Mouse (Mus musculus): ENCODE results near the gene Mapkap1. TPM values are rescaled to one million over a fixed set of nuclear protein-coding genes. Genes with fewer than 3 reads are reported as not detected.

Gene Mapkap1
- polyA plus RNA-seq, 2 experiments = 61.1 to 110 TPM

DNA sequence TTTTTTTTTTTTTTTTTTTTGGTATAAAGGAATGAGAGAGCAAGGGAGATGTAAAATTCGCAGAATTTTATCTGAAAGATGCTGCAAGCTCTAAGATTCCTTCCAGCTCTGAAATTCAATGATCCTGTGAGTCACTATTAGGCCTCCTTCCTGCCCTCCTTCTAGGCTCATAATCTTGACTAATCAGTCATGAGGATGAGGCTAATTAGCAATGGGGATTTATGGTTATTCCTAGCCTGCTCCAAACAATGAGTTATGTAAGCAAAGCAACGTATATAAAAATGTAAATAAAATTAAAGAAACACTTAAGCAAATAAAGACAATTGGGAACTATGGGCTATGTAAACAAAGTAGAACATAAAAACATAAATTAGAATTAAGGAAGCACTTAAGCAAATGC, 32.2 kb upstream of the Mapkap1 start:
- H3K4me1 ChIP-seq (ENCODE audit: control insufficient read depth, insufficient read depth, low read length) = peaks cover 10% of the 10 kb centered on the region
- WGBS = 50% methylated on average over 2 of the region's 2 CpGs

DNA sequence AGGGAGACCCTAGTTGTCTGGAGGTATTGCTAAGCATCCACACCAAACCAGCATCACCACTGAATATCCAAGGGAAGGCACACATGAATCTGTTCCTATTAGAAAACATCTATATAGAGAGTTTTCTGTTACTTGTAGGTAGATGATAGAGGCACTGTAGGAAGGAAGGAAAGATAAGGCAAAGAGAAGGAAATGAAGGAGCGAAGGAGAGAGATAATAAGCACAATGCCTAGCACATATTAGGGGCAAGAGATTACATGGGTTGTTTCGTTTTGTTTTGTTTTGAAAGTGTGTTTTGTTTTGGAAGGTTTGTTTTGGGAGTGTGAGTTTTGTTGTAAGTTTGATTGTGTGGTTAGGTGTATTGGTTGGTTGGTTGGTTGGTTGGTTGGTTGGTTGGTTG, 27.6 kb upstream of the Mapkap1 start:
- Histone ChIP-seq H3K9ac (ENCODE audit: low read depth, low read length, severe bottlenecking) (no peak overlapping the region), H3K36me3 (ENCODE audit: control insufficient read depth, insufficient read depth, low read length) (no peaks in the 10 kb centered on the region), H3K4me3 (replicated peaks; ENCODE audit: low read length) (no peak overlapping the region), H3K27me3 (ENCODE audit: control insufficient read depth, insufficient read depth, low read length) (no peaks in the 10 kb centered on the region), H3K27ac (replicated peaks; ENCODE audit: low read depth, low read length) (no peak overlapping the region), H3K4me2 (replicated peaks; ENCODE audit: low read depth, low read length, severe bottlenecking) (no peak overlapping the region), H3K4me1 (ENCODE audit: control insufficient read depth, insufficient read depth, low read length) (no peaks in the 10 kb centered on the region), H3K9me3 (ENCODE audit: control insufficient read depth, low read length) (no peaks in the 10 kb centered on the region)
- no peak for ATAC-seq (ENCODE audit: low FRiP score, low read depth)
- 91% methylated on average over 2 of the region's 2 CpGs for WGBS
- no peak for TF ChIP-seq POLR2A (IDR thresholded peaks at IDR 0.05; ENCODE audit: borderline replicate concordance, extremely low read depth, insufficient read depth, insufficient read length)
- DNase-seq (ENCODE audit: low spot score) = no peak

More for the DNA sequence above, 32.2 kb upstream of the Mapkap1 start:
- ATAC-seq (ENCODE audit: low FRiP score, low read depth) (no peak), DNase-seq (ENCODE audit: low spot score) (no peak)
- H3K4me3 ChIP-seq (replicated peaks; ENCODE audit: low read length) = no peak overlapping the region
- peaks cover 4% of the 10 kb centered on the region; the same call in 1 of the 2 replicates for H3K27me3 ChIP-seq (ENCODE audit: control insufficient read depth, insufficient read depth, low read length)
- no peaks in the 10 kb centered on the region for H3K9me3 ChIP-seq (ENCODE audit: control insufficient read depth, low read length)
- TF ChIP-seq POLR2A (IDR thresholded peaks at IDR 0.05; ENCODE audit: borderline replicate concordance, extremely low read depth, insufficient read depth, insufficient read length) = no peak
- H3K9ac ChIP-seq (ENCODE audit: low read depth, low read length, severe bottlenecking) = no peak overlapping the region
- H3K4me2 ChIP-seq (replicated peaks; ENCODE audit: low read depth, low read length, severe bottlenecking) = no peak overlapping the region
- H3K36me3 ChIP-seq (ENCODE audit: control insufficient read depth, insufficient read depth, low read length) = no peaks in the 10 kb centered on the region
- no peak overlapping the region for H3K27ac ChIP-seq (replicated peaks; ENCODE audit: low read depth, low read length)

- WGBS = 50% methylated on average over 4 of the region's 4 CpGs
- H3K36me3 ChIP-seq (ENCODE audit: control insufficient read depth, insufficient read depth, low read length) = no peaks in the 10 kb centered on the region
- H3K4me1 ChIP-seq (ENCODE audit: control insufficient read depth, insufficient read depth, low read length) = no peaks in the 10 kb centered on the region
- H3K4me2 ChIP-seq (replicated peaks; ENCODE audit: low read depth, low read length, severe bottlenecking) = no peak overlapping the region
- no peaks in the 10 kb centered on the region for H3K27me3 ChIP-seq (ENCODE audit: control insufficient read depth, insufficient read depth, low read length)
- ATAC-seq (ENCODE audit: low FRiP score, low read depth) (no peak), DNase-seq (ENCODE audit: low spot score) (no peak)
- no peak for TF ChIP-seq POLR2A (IDR thresholded peaks at IDR 0.05; ENCODE audit: borderline replicate concordance, extremely low read depth, insufficient read depth, insufficient read length)
- H3K9ac ChIP-seq (ENCODE audit: low read depth, low read length, severe bottlenecking) = no peak overlapping the region
- no peak overlapping the region for H3K27ac ChIP-seq (replicated peaks; ENCODE audit: low read depth, low read length)
- H3K4me3 ChIP-seq (replicated peaks; ENCODE audit: low read length) = no peak overlapping the region
- no peaks in the 10 kb centered on the region for H3K9me3 ChIP-seq (ENCODE audit: control insufficient read depth, low read length)
These were observed 7.0 kb upstream of the Mapkap1 start for GRCm38 (mm10) chr2:34399535-34399934.

- Histone ChIP-seq H3K4me2 (replicated peaks; ENCODE audit: low read depth, low read length, severe bottlenecking) (peak overlapping the region; percentile 70), H3K27ac (replicated peaks; ENCODE audit: low read depth, low read length) (no peak overlapping the region), H3K36me3 (ENCODE audit: control insufficient read depth, insufficient read depth, low read length) (no peaks in the 10 kb centered on the region), H3K9me3 (ENCODE audit: control insufficient read depth, low read length) (no peaks in the 10 kb centered on the region), H3K27me3 (ENCODE audit: control insufficient read depth, insufficient read depth, low read length) (no peaks in the 10 kb centered on the region), H3K4me3 (replicated peaks; ENCODE audit: low read length) (peak overlapping the region; percentile 96), H3K4me1 (ENCODE audit: control insufficient read depth, insufficient read depth, low read length) (peaks cover 8% of the 10 kb centered on the region), H3K9ac (ENCODE audit: low read depth, low read length, severe bottlenecking) (peak overlapping the region; percentile 92)
- DNase-seq (ENCODE audit: low spot score) (no peak), ATAC-seq (ENCODE audit: low FRiP score, low read depth) (no peak)
- no peak for TF ChIP-seq POLR2A (IDR thresholded peaks at IDR 0.05; ENCODE audit: borderline replicate concordance, extremely low read depth, insufficient read depth, insufficient read length)
- 47% methylated on average over 7 of the region's 7 CpGs for WGBS
These were observed 1.0 kb downstream of the Mapkap1 start for GRCm38 (mm10) chr2:34407596-34407995.

GRCm38 (mm10) chr2:34408341-34408740, 1.8 kb downstream of the Mapkap1 start:
- DNase-seq (ENCODE audit: low spot score) (no peak), ATAC-seq (ENCODE audit: low FRiP score, low read depth) (no peak)
- H3K36me3 ChIP-seq (ENCODE audit: control insufficient read depth, insufficient read depth, low read length) = no peaks in the 10 kb centered on the region
- H3K27me3 ChIP-seq (ENCODE audit: control insufficient read depth, insufficient read depth, low read length) = no peaks in the 10 kb centered on the region
- H3K4me3 ChIP-seq (replicated peaks; ENCODE audit: low read length) = no peak overlapping the region
- H3K9ac ChIP-seq (ENCODE audit: low read depth, low read length, severe bottlenecking) = no peak overlapping the region
- no peak overlapping the region for H3K27ac ChIP-seq (replicated peaks; ENCODE audit: low read depth, low read length)
- 88% methylated on average over 10 of the region's 10 CpGs for whole genome bisulfite sequencing
- no peak for TF ChIP-seq POLR2A (IDR thresholded peaks at IDR 0.05; ENCODE audit: borderline replicate concordance, extremely low read depth, insufficient read depth, insufficient read length)
- no peaks in the 10 kb centered on the region for H3K9me3 ChIP-seq (ENCODE audit: control insufficient read depth, low read length)
- H3K4me1 ChIP-seq (ENCODE audit: control insufficient read depth, insufficient read depth, low read length) = peaks cover 8% of the 10 kb centered on the region
- no peak overlapping the region for H3K4me2 ChIP-seq (replicated peaks; ENCODE audit: low read depth, low read length, severe bottlenecking)
